Mouse (Mus musculus): Measurements from ENCODE around the gene Scel. TPM values are rescaled to one million over a fixed set of nuclear protein-coding genes. Genes with fewer than 3 reads are reported as not detected.

Gene Scel
- polyA plus RNA-seq, 1 experiment from 2014 or later = 7.0 TPM

DNA sequence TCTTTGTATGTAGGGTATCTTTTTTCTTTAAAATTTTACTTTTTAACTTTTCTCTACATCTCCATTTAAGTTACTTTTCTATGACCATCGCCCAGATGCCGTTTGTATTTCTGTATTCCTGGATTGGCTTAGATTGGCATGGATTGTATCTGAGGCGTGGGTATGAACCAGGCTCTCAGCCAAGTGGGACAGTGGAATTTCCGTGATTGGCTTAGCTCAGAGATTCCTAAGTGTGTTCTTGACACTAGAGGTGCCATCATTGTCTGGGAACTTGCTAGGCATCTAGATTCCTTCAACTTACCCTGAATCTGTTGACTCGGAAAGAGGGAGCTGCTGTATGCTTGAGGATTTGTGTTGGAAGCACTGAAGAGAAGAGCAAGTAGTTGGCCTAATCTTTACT is 142.3 kb downstream of the Scel start:
- Histone ChIP-seq H3K36me3 (ENCODE audit: control insufficient read depth, insufficient read depth, low read length) (no peaks in the 10 kb centered on the region), H3K27ac (replicated peaks; ENCODE audit: low read depth, low read length) (no peak overlapping the region), H3K9ac (ENCODE audit: low read depth, low read length) (no peak overlapping the region), H3K27me3 (replicated peaks; ENCODE audit: control insufficient read depth, insufficient read depth, low read length) (peaks cover 16% of the 10 kb centered on the region), H3K4me1 (ENCODE audit: control insufficient read depth, insufficient read depth, low read length) (peaks cover 9% of the 10 kb centered on the region; the same call in 1 of the 2 replicates), H3K9me3 (ENCODE audit: control insufficient read depth, low read length) (no peaks in the 10 kb centered on the region), H3K4me2 (ENCODE audit: low read depth, low read length) (no peak overlapping the region), H3K4me3 (ENCODE audit: low read depth, low read length) (no peak overlapping the region)
- WGBS = 68% methylated on average over 5 of the region's 5 CpGs
- ATAC-seq (ENCODE audit: low read depth) = no peak
- DNase-seq (ENCODE audit: low spot score) = no peak

DNA sequence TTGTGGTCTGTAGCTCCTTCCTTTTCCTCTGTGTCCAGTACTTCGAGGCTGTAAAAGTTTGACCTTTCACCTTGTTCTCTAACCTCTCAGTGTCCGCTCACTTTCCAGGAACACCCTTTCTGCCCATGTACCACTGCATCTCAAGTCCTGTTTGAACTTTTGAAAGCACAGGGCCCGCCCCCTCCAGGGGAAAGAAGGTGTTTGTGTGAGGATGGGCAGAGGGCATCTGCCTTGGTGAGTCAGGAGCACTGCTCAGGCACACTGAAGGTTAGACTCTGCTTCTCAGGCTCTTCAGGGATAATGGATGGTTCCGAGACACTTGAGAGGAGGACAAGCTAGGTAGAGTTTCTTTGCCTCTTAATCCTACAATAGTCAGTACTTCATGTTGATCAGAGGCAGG is 144.7 kb downstream of the Scel start:
- 75% methylated on average over 4 of the region's 4 CpGs for WGBS
- Histone ChIP-seq H3K4me1 (ENCODE audit: control insufficient read depth, insufficient read depth, low read length) (no peaks in the 10 kb centered on the region), H3K9ac (ENCODE audit: low read depth, low read length) (no peak overlapping the region), H3K4me2 (ENCODE audit: low read depth, low read length) (no peak overlapping the region), H3K27ac (replicated peaks; ENCODE audit: low read depth, low read length) (no peak overlapping the region), H3K36me3 (ENCODE audit: control insufficient read depth, insufficient read depth, low read length) (no peaks in the 10 kb centered on the region), H3K4me3 (ENCODE audit: low read depth, low read length) (no peak overlapping the region), H3K9me3 (ENCODE audit: control insufficient read depth, low read length) (no peaks in the 10 kb centered on the region), H3K27me3 (replicated peaks; ENCODE audit: control insufficient read depth, insufficient read depth, low read length) (no peaks in the 10 kb centered on the region)
- DNase-seq (ENCODE audit: low spot score) (no peak), ATAC-seq (ENCODE audit: low read depth) (no peak)

Small RNA genes within 50 kb of the gene (microRNA-seq; reads per million reads assigned to microRNA genes)
- gene Gm22877 (ENCODE audit: borderline number of aligned reads) = not detected

Other genes starting within 250 kb of the Scel start
- 27.0 and 28.6 TPM in 2 replicates for gene Mycbp2, start 166.5 kb upstream of the Scel start, polyA plus RNA-seq (2014; fragmentation: Nextera tagmentation; extraction: Ambion mirVana)
- 2.7 and 3.1 TPM in 2 replicates for gene Slain1, start 136.9 kb downstream of the Scel start, polyA plus RNA-seq (2014; fragmentation: Nextera tagmentation; extraction: Ambion mirVana)